Mouse (Mus musculus) testis, postnatal 10 days (tissue): Measurements from ENCODE around the gene Lbh.

ENCODE experiments used
- DNase-seq: peaks from one replicate; pipeline ENCODE4 v3.0.0; 2021; ENCODE audit warnings: low spot score

The Lbh gene

GRCm38 (mm10) chr17:72970631-72971161, 52.6 kb downstream of the Lbh start:
- no peak for DNase-seq

GRCm38 (mm10) chr17:72973041-72973440, 54.9 kb downstream of the Lbh start:
- no peak for DNase-seq

- peak; percentile 61 for DNase-seq
These were observed 58.4 kb downstream of the Lbh start for GRCm38 (mm10) chr17:72976258-72977231.

- DNase-seq: no peak
These were observed 59.5 kb downstream of the Lbh start for GRCm38 (mm10) chr17:72977616-72978015.

GRCm38 (mm10) chr17:72982156-72982555, 64.1 kb downstream of the Lbh start:
- no peak for DNase-seq

GRCm38 (mm10) chr17:72983471-72983870, 65.4 kb downstream of the Lbh start:
- DNase-seq: no peak

- no peak for DNase-seq
These were observed 70.9 kb downstream of the Lbh start for GRCm38 (mm10) chr17:72989025-72989424.
